Mouse (Mus musculus) stomach, postnatal 0 days (tissue): ENCODE measurements around the gene Wdr31. TPM values are rescaled to one million over a fixed set of nuclear protein-coding genes. Genes with fewer than 3 reads are reported as not detected.

Source experiments
- ATAC-seq: fragments of 200-750 bp; cut with Nextera tagmentation; 2 replicates; pipeline ENCODE4 v1.8.0; 2017; ENCODE audit not compliant: low FRiP score, low TSS enrichment
- DNase-seq: peaks from one replicate; pipeline ENCODE4 v3.0.0-alpha.2; 2016; ENCODE audit warnings: low spot score
- H3K27ac ChIP-seq: fragments of 300-500 bp; sonication (generic); replicated peaks from 2 replicates; pipeline ENCODE4 v1.5.1; 2014; ENCODE audit warnings: mild to moderate bottlenecking, control low read depth
- H3K27me3 ChIP-seq: fragments of 300-500 bp; sonication (generic); 2 replicates; pipeline ENCODE4 v1.6.1; 2014; ENCODE audit warnings: low read length; ENCODE audit not compliant: control insufficient read depth, insufficient read depth
- H3K36me3 ChIP-seq: fragments of 300-500 bp; sonication (generic); 2 replicates; pipeline ENCODE4 v1.6.1; 2014; ENCODE audit warnings: low read length, mixed read lengths; ENCODE audit not compliant: control insufficient read depth, insufficient read depth
- H3K4me1 ChIP-seq: fragments of 300-500 bp; sonication (generic); replicated peaks from 2 replicates; pipeline ENCODE4 v1.6.1; 2014; ENCODE audit warnings: antibody characterized with exemption; ENCODE audit not compliant: control insufficient read depth, insufficient read depth
- H3K4me2 ChIP-seq: fragments of 300-500 bp; sonication (generic); replicated peaks from 2 replicates; pipeline ENCODE4 v1.6.1; 2014; ENCODE audit warnings: low read depth, mild to moderate bottlenecking, control low read depth, moderate library complexity
- H3K4me3 ChIP-seq: fragments of 300-500 bp; sonication (generic); 2 replicates; pipeline ENCODE4 v1.5.1; 2014; ENCODE audit warnings: low read depth, low read length, control low read depth
- H3K9ac ChIP-seq: fragments of 300-500 bp; sonication (generic); 2 replicates; pipeline ENCODE4 v1.6.1; 2014; ENCODE audit warnings: mild to moderate bottlenecking, low read length, control low read depth, mixed read lengths
- H3K9me3 ChIP-seq: fragments of 300-500 bp; sonication (generic); 2 replicates; pipeline ENCODE4 v1.6.1; 2016; ENCODE audit warnings: low read length; ENCODE audit not compliant: control insufficient read depth
- CTCF ChIP-seq: IDR thresholded peaks from 2 replicates; pipeline ENCODE4 v1.5.1; 2016; ENCODE audit warnings: antibody characterized with exemption, low read depth, mild to moderate bottlenecking, moderate library complexity
- EP300 ChIP-seq: optimal IDR thresholded peaks from 2 replicates; pipeline ENCODE3; 2016; ENCODE audit warnings: antibody characterized with exemption
- WGBS: fragments of 180-500 bp; shearing (Covaris S2); extraction: QIAGEN DNeasy Blood & Tissue Kit; methylation state at CpG from one replicate; pipeline ENCODE4 v1.1.7; 2014; 5-methylcytosine and 5-hydroxymethylcytosine counted together
- polyA plus RNA-seq: library from polyadenylated mRNA; unstranded; fragments of >200 nt; fragmentation: Nextera tagmentation; extraction: Ambion mirVana; gene quantifications from 2 replicates; pipeline ENCODE4 v1.2.1, GENCODE M21; 2015

Wdr31 gene
- polyA plus RNA-seq, 1 experiment from 2014 or later: 2.3 TPM

DNA sequence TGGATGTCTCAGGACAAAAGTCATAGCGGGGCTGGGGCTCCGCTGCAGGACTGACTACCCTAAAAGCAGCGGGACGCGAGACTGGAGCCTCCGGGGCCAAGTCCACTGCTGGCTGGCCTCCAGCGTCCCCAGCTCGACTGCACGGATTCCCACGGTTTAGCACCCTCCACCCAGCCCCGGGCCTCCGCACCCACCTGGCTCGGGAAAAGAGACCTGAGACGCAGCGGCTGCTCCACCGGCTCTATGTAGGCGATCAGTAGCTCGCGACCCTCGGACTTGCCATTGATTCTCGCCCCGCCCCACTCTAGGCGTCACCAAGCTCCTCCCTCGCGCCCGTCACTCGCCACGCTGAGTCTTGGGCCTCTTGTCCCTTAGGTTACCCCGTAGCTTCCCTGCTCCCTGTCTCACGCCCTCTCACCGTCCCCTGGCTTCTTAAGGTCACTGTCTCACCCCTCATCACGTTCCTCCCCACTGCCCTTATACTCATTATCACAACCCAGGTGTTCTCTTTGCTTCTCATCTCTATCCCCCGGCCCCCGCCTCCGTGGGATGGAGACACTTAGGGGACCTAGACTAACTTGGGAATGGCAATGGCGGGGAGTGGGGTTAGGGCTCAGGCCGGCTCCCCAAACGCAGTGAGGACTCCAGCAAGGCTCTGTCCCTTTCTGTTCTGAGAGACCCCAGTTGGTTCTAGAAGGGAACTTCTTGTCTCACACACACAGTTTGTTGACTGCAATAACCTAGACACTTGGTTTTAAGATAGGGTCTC is 31.5 kb upstream of the Wdr31 start:
- Histone ChIP-seq H3K27me3 (no peaks in the 10 kb centered on the region), H3K36me3 (peaks cover 9% of the 10 kb centered on the region), H3K4me2 (peak overlapping the region; percentile 66), H3K4me1 (peaks cover 7% of the 10 kb centered on the region; the same call in 1 of the 2 replicates), H3K27ac (peak overlapping the region; percentile 91), H3K4me3 (peak overlapping the region; percentile 72), H3K9ac (peak overlapping the region; percentile 82), H3K9me3 (no peaks in the 10 kb centered on the region)
- no peak for TF ChIP-seq EP300
- TF ChIP-seq CTCF: 0 out of 2 replicates have a peak, but pooled peaks have one; percentile 2
- WGBS: 3% methylated on average over 35 of the region's 38 CpGs
- ATAC-seq: peak; percentile 87
- DNase-seq: peak; percentile 93

DNA sequence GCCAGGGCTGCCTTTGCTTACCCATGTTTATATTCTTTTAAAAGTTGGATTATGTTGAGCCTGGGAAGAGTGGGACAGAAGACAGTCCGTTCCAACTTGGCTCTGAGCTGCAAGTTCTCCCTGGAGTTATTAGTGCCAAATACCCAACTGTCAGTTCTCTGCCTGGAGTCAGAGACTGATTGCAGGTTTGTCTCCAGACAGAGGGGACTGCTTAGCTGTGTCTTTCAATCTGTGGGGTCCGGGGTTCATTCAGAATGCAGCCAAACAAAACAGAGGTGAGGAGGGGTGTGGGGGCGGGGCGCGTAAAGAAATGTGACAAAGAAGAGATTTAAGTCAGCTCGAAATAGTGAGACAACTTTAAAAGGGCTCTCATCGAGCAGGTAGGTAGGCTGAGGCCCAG is 30.8 kb upstream of the Wdr31 start:
- H3K27ac ChIP-seq: peak overlapping the region; percentile 91
- peaks cover 9% of the 10 kb centered on the region for H3K36me3 ChIP-seq
- H3K9me3 ChIP-seq: no peaks in the 10 kb centered on the region
- ATAC-seq (no peak), DNase-seq (peak; percentile 33)
- peaks cover 7% of the 10 kb centered on the region; the same call in 1 of the 2 replicates for H3K4me1 ChIP-seq
- TF ChIP-seq CTCF (no peak), EP300 (no peak)
- no peaks in the 10 kb centered on the region for H3K27me3 ChIP-seq
- peak overlapping the region; percentile 66 for H3K4me2 ChIP-seq
- under 1% methylated on average over 7 of the region's 7 CpGs for WGBS
- H3K9ac ChIP-seq: peak overlapping the region; percentile 82
- H3K4me3 ChIP-seq: peak overlapping the region; percentile 72

DNA sequence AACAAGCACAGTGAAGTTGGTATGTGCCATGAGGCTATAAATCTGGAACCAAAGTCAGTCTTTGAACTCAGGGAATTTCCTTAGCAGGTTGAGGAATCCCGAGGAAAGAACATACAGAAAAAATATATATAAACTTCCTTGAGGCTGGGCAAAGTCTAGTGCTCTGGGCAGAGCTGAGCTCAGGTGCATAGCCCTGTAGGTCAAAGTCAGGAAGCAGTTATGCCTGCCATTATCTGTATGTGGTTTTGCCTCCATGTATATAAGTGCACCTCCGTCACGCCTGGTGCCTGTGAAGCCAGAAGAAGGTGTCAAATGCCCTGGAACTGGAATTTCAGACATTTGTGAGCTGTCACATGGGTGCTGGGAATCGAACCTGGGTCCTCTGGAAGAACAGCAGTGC is 30.1 kb upstream of the Wdr31 start:
- TF ChIP-seq EP300: no peak
- TF ChIP-seq CTCF: no peak
- ATAC-seq: peak; percentile 57; the same call in 1 of the 2 replicates
- 59% methylated on average over 4 of the region's 4 CpGs for WGBS

DNA sequence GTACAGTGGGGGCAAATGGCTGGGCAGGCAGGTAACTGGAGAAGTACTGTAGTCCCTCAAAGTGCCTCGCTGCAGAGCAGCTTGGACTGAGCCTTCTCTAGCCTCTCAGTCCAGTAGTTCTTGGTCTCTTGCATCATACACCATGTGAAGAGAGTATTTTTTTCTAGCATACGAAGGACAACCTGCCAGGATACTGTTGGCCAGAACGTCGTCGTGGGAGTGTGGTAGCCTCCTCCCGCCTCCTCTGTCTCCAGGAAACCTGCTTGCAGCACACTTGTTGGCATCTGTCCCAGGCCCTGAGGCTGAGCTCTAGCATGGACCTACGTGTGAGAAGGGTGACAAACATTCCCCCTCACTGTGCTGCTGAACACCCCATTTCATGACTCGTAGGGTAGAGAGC is 26.1 kb upstream of the Wdr31 start:
- ATAC-seq (peak; percentile 36; the same call in 1 of the 2 replicates), DNase-seq (peak; percentile 73)
- Histone ChIP-seq H3K4me3 (no peak overlapping the region), H3K27me3 (no peaks in the 10 kb centered on the region), H3K9ac (no peak overlapping the region), H3K36me3 (peaks cover 9% of the 10 kb centered on the region), H3K4me1 (peaks cover 7% of the 10 kb centered on the region), H3K4me2 (no peak overlapping the region), H3K9me3 (no peaks in the 10 kb centered on the region), H3K27ac (peak overlapping the region; percentile 49; the same call in 1 of the 2 replicates)
- 37% methylated on average over 8 of the region's 8 CpGs for WGBS
- TF ChIP-seq EP300 (no peak), CTCF (no peak)

More for the DNA sequence above, 30.1 kb upstream of the Wdr31 start:
- no peak overlapping the region for H3K4me3 ChIP-seq
- H3K36me3 ChIP-seq: peaks cover 9% of the 10 kb centered on the region
- peak; percentile 45 for DNase-seq
- H3K27me3 ChIP-seq: no peaks in the 10 kb centered on the region
- H3K27ac ChIP-seq: peak overlapping the region; percentile 91
- no peaks in the 10 kb centered on the region for H3K9me3 ChIP-seq
- peak overlapping the region; percentile 66 for H3K4me2 ChIP-seq
- H3K4me1 ChIP-seq: peaks cover 10% of the 10 kb centered on the region
- H3K9ac ChIP-seq: no peak overlapping the region

DNA sequence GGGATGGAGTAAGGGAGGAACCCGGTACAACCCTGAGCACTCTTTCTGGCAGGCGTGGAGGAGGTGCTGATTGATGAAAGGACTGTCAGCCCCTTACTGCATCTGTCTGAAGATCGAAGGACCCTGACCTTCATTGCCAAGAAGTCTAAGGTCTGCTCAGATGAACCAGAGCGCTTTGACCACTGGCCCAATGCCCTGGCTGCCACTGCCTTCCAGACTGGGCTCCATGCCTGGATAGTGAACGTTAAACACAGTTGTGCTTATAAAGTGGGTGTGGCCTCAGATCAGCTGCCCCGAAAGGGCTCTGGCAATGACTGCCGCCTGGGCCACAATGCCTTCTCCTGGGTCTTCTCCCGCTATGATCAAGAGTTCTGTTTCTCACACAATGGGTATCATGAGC is 25.2 kb upstream of the Wdr31 start:
- 46% methylated on average over 8 of the region's 8 CpGs for WGBS
- DNase-seq (peak; percentile 58), ATAC-seq (peak; percentile 31)
- Histone ChIP-seq H3K4me2 (no peak overlapping the region), H3K9me3 (no peaks in the 10 kb centered on the region), H3K9ac (no peak overlapping the region), H3K4me3 (no peak overlapping the region), H3K27me3 (no peaks in the 10 kb centered on the region), H3K27ac (peak overlapping the region; percentile 49; the same call in 1 of the 2 replicates), H3K4me1 (peaks cover 4% of the 10 kb centered on the region), H3K36me3 (peaks cover 9% of the 10 kb centered on the region)
- TF ChIP-seq EP300 (no peak), CTCF (no peak)

DNA sequence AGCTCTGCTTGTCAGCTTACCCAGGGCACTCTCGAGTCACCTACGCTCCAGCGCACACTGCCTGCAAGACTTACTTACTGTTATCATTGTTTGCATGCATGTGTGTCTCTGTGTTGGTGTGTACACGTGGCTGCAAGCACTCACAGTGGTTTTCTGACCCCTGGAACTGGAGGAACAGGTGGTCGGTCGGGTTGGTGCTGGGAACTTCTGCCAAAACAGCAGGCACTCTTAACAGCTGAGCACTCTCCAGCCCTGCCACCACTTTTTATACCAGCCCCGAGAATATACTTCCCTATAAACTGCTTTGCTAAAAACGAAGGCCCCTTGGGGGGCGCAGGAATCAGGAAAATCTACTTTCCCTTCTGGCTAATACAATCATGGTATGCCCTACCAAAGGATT is 23.5 kb upstream of the Wdr31 start:
- H3K4me3 ChIP-seq: no peak overlapping the region
- ATAC-seq (no peak), DNase-seq (no peak)
- no peak overlapping the region for H3K9ac ChIP-seq
- WGBS: 61% methylated on average over 9 of the region's 9 CpGs
- no peak overlapping the region for H3K4me2 ChIP-seq
- H3K9me3 ChIP-seq: no peaks in the 10 kb centered on the region
- TF ChIP-seq CTCF (no peak), EP300 (no peak)
- H3K27me3 ChIP-seq: no peaks in the 10 kb centered on the region
- no peak overlapping the region for H3K27ac ChIP-seq
- H3K36me3 ChIP-seq: peaks cover 4% of the 10 kb centered on the region; the same call in 1 of the 2 replicates
- peaks cover 3% of the 10 kb centered on the region; the same call in 1 of the 2 replicates for H3K4me1 ChIP-seq
